9 mouse cellular contexts compared by ENCODE assay signal in genomic region chr16:89993991-89994825, GRCm38 (mm10).
A peak's percentile ranks its signal among the peaks of the same experiment; 100 is the strongest.
DNase-seq lines count a peak whose midpoint lies in the region; ATAC-seq and TF ChIP-seq lines count a peak whose summit lies in the region.
"Had no signal": no experiment of that assay in that cellular context is flagged by ENCODE, and none has a peak within 500 bp of the region (broad histone marks: within the 10 kb centered on the region; RNA-seq: fewer than 3 reads in every experiment).

No protein-coding gene starts in this region.

- peak; percentile 18 for DNase-seq in CD4-positive, CD25-positive, alpha-beta regulatory T cell, adult 2 months (ENCODE audit: low read depth, low spot score)
- no peak for DNase-seq in testis, postnatal 14 days (ENCODE audit: low spot score)
- no peak for DNase-seq in natural killer cell, adult 2 months (ENCODE audit: low spot score in 2 of 2)
- DNase-seq in right cerebral cortex, postnatal 36 days (ENCODE audit: low spot score in 2 of 2) = no peak
- no peak for DNase-seq in layer of hippocampus, adult 9-11 months
- DNase-seq: kidney, adult 8-10 months had no signal

- peak overlapping the region; percentile 6; the same call in 1 of the 2 replicates for H3K4me3 ChIP-seq in testis, adult 2 months (ENCODE audit: control insufficient read depth, low read depth, low read length)
- no peak overlapping the region for H3K4me3 ChIP-seq in liver, embryonic 16.5 days (ENCODE audit: low read depth, low read length)

- peak overlapping the region; percentile 10; the same call in 1 of the 2 replicates for H3K4me2 ChIP-seq in liver, embryonic 16.5 days (ENCODE audit: low read depth, low read length)

- TF ChIP-seq CTCF in testis, adult 2 months (IDR thresholded peaks at IDR 0.05; ENCODE audit: control insufficient read depth, insufficient read depth, insufficient replicate concordance, low read depth, low read length) = no peak

- no peak overlapping the region for H3K9ac ChIP-seq in liver, embryonic 16.5 days (ENCODE audit: low read depth, low read length)

- H3K4me1 ChIP-seq in testis, adult 2 months (ENCODE audit: control insufficient read depth, insufficient read depth, low read length) = 0 out of 2 replicates have a peak, but pooled peaks cover 2% of the 10 kb centered on the region
- peaks cover 44% of the 10 kb centered on the region for H3K4me1 ChIP-seq in liver, embryonic 16.5 days (ENCODE audit: control insufficient read depth, low read depth, low read length)

- no peaks in the 10 kb centered on the region for H3K27me3 ChIP-seq in testis, adult 2 months (ENCODE audit: control insufficient read depth, insufficient read depth, low read length)
- H3K27me3 ChIP-seq in liver, embryonic 16.5 days (ENCODE audit: control insufficient read depth, insufficient read depth, low read depth, low read length) = no peaks in the 10 kb centered on the region

- no peak for ATAC-seq in CD4-positive, CD25-positive, alpha-beta regulatory T cell, adult 4 months
- no peak for ATAC-seq in liver, embryonic 16.5 days (ENCODE audit: low read depth)

- no peaks in the 10 kb centered on the region for H3K9me3 ChIP-seq in liver, embryonic 16.5 days (replicated peaks; ENCODE audit: control insufficient read depth, low read length)

- TF ChIP-seq POLR2A in testis, adult 2 months (IDR thresholded peaks at IDR 0.05; ENCODE audit: control insufficient read depth, low read depth, low read length) = no peak

- 31% methylated on average over 17 of the region's 17 CpGs for WGBS in liver, embryonic 16.5 days (ENCODE audit: insufficient replicate concordance)

- H3K27ac ChIP-seq in testis, adult 2 months (ENCODE audit: control insufficient read depth, insufficient read depth, low read depth, low read length) = peak overlapping the region; percentile 38
- H3K27ac ChIP-seq in liver, embryonic 16.5 days (ENCODE audit: low read length) = no peak overlapping the region; the same call in 1 of the 2 replicates

- no peaks in the 10 kb centered on the region for H3K36me3 ChIP-seq in testis, adult 2 months (ENCODE audit: control insufficient read depth, insufficient read depth, low read length)
- no peaks in the 10 kb centered on the region for H3K36me3 ChIP-seq in liver, embryonic 16.5 days (ENCODE audit: control insufficient read depth, insufficient read depth)
